Mouse (Mus musculus) midbrain, embryonic 14.5 days (tissue): ENCODE data around the gene Gm7534. TPM values are rescaled to one million over a fixed set of nuclear protein-coding genes. Genes with fewer than 3 reads are reported as not detected.
A peak's percentile ranks its signal among the peaks of the same experiment; 100 is the strongest.

ENCODE experiments used
- ATAC-seq: fragments of 200-750 bp; cut with Nextera tagmentation; 2 replicates; pipeline ENCODE4 v1.8.0; 2017; ENCODE audit warnings: moderate number of reproducible peaks, moderate library complexity; ENCODE audit not compliant: low FRiP score, low TSS enrichment
- DNase-seq: peaks from one replicate; pipeline ENCODE4 v3.0.0-alpha.2; 2015
- H3K27ac ChIP-seq: fragments of 300-500 bp; sonication (generic); replicated peaks from 2 replicates; pipeline ENCODE4 v1.5.1; 2014; ENCODE audit warnings: mild to moderate bottlenecking, low read depth, low read length, moderate library complexity
- H3K27me3 ChIP-seq: fragments of 300-500 bp; sonication (generic); 2 replicates; pipeline ENCODE4 v1.6.1; 2014; ENCODE audit warnings: low read length, control low read depth, mixed read lengths; ENCODE audit not compliant: control insufficient read depth, insufficient read depth
- H3K36me3 ChIP-seq: fragments of 300-500 bp; sonication (generic); 2 replicates; pipeline ENCODE4 v1.6.1; 2014; ENCODE audit warnings: low read length, control low read depth; ENCODE audit not compliant: control insufficient read depth, insufficient read depth
- H3K4me1 ChIP-seq: fragments of 300-500 bp; sonication (generic); 2 replicates; pipeline ENCODE4 v1.6.1; 2014; ENCODE audit warnings: mild to moderate bottlenecking, antibody characterized with exemption, low read length, control low read depth; ENCODE audit not compliant: control insufficient read depth, insufficient read depth
- H3K4me2 ChIP-seq: fragments of 300-500 bp; sonication (generic); 2 replicates; pipeline ENCODE4 v1.6.1; 2014; ENCODE audit warnings: mild to moderate bottlenecking, low read length, moderate library complexity
- H3K4me3 ChIP-seq: fragments of 300-500 bp; sonication (generic); replicated peaks from 2 replicates; pipeline ENCODE4 v1.5.1; 2014; ENCODE audit warnings: low read depth, low read length
- H3K9ac ChIP-seq: fragments of 300-500 bp; sonication (generic); replicated peaks from 2 replicates; pipeline ENCODE4 v1.6.1; 2014; ENCODE audit warnings: mild to moderate bottlenecking, low read length, moderate library complexity
- H3K9me3 ChIP-seq: fragments of 300-500 bp; sonication (generic); 2 replicates; pipeline ENCODE4 v1.6.1; 2016; ENCODE audit warnings: low read length, control low read depth, mixed read lengths; ENCODE audit not compliant: control insufficient read depth
- WGBS: fragments of 180-500 bp; shearing (Covaris S2); extraction: QIAGEN DNeasy Blood & Tissue Kit; methylation state at CpG from one replicate; pipeline ENCODE4 v1.1.7; 2014; 5-methylcytosine and 5-hydroxymethylcytosine counted together
- polyA plus RNA-seq: library from polyadenylated mRNA; unstranded; fragments of >200 nt; fragmentation: Nextera tagmentation; extraction: Ambion mirVana; gene quantifications from 2 replicates; pipeline ENCODE4 v1.2.1, GENCODE M21; 2014

The Gm7534 gene
- polyA plus RNA-seq, 1 experiment from 2014 or later = not detected

DNA sequence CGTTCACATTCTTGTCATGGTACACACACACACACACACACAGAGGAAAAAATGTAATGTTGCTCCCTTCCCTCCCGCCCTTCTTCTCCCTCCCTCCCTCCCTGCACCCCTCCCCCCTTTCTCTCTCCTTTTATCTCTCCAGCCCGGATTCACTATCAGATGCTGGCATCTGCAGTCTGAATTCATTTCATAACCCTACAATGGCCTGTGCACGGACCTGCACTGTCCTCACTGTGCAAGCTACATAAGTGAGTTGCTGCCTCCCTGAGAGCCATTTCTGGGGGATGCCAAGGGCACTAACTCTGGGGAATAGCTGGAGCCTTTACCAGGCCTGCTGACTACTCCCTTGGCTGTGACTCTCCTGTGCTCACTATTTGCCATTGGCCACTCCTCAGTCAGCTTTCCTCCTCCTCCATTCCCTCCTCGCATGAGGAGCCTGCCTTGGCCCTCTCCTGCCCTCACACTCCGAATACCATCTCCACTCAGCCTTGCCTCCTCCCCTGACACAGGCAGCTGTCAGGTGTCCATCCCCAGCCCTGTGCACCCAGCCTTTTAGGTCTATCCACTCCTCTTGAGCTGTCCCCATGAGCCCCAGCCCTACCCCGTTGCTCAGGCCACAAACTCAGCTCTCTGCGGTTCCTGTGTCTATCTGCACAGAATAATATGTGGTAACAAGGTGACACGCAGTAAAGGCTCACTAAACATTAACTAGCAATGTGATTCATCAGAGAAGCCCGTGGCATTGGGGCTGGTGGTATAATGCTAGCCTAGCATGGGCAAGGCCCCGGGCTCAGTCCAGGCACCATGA lies 20.2 kb upstream of the Gm7534 start:
- no peaks in the 10 kb centered on the region for H3K27me3 ChIP-seq
- no peak overlapping the region for H3K9ac ChIP-seq
- WGBS = 65% methylated on average over 11 of the region's 11 CpGs
- H3K4me2 ChIP-seq = no peak overlapping the region
- H3K36me3 ChIP-seq = no peaks in the 10 kb centered on the region
- no peaks in the 10 kb centered on the region for H3K4me1 ChIP-seq
- DNase-seq (no peak), ATAC-seq (no peak)
- no peak overlapping the region for H3K27ac ChIP-seq
- no peak overlapping the region for H3K4me3 ChIP-seq
- no peaks in the 10 kb centered on the region for H3K9me3 ChIP-seq

- WGBS = 73% methylated on average over 6 of the region's 6 CpGs
- Histone ChIP-seq H3K4me3 (no peak overlapping the region), H3K4me1 (no peaks in the 10 kb centered on the region), H3K27ac (no peak overlapping the region), H3K36me3 (no peaks in the 10 kb centered on the region), H3K9me3 (no peaks in the 10 kb centered on the region), H3K27me3 (no peaks in the 10 kb centered on the region), H3K9ac (no peak overlapping the region), H3K4me2 (no peak overlapping the region)
- ATAC-seq = no peak
- DNase-seq = no peak
These were observed 3.8 kb upstream of the Gm7534 start for GRCm38 (mm10) chr4:134206488-134207053.

DNA sequence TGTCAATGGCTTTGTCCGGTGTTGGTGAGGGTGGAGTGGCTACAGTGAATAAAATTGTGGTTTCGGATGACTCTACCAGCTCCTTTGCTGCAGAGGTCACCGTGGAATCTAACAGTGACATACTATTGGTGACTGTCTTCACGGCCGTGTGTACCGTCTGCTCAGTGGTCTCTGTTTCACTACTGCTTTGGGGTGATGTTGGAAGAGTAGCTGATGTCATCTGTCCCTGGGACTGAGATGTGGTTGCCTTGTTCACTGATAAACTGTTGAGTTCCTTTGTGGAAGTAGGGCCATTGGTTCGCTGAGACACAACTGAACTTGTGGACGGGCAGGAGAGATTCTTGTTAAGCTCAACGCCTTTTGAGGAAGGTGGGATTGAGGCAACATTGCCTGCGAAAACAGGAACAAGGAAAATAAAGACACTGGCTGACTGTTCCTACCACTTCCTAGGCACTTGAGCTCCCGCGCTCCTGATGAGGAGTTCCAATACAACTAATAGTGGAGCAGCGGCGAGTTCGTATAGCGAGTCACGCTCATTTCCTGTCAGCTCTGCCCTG lies 614 bp upstream of the Gm7534 start:
- H3K9me3 ChIP-seq = no peaks in the 10 kb centered on the region
- ATAC-seq = no peak

DNA sequence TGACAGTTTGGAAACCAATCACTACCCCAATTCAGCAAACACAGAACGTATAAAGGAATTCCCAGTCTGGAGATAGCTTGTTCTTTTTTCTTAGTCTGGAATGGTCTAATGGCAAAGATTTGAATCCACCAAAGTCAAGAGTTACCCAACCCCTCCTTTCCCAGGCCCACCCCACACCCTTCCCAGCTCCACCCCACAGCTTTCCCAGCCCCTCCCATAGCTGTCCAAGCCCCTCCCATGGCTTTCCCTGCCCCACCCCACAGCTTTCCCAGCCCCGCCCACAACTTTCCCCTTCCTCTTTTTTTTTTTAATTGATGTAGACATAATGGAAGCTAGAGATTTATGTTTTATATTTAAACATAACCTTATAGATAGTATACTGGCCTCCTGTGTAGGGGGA lies 3.4 kb downstream of the Gm7534 start:
- no peak overlapping the region for H3K9ac ChIP-seq
- no peak overlapping the region for H3K4me2 ChIP-seq
- H3K4me1 ChIP-seq = no peaks in the 10 kb centered on the region
- H3K9me3 ChIP-seq = no peaks in the 10 kb centered on the region
- no peaks in the 10 kb centered on the region for H3K27me3 ChIP-seq
- no peak overlapping the region for H3K27ac ChIP-seq
- H3K4me3 ChIP-seq = no peak overlapping the region
- no peaks in the 10 kb centered on the region for H3K36me3 ChIP-seq
- no peak for ATAC-seq
- DNase-seq = no peak
- WGBS = 83% methylated on average over 2 of the region's 2 CpGs

More for the DNA sequence above, 614 bp upstream of the Gm7534 start:
- H3K4me1 ChIP-seq = no peaks in the 10 kb centered on the region
- H3K27me3 ChIP-seq = no peaks in the 10 kb centered on the region
- no peak for DNase-seq
- H3K36me3 ChIP-seq = no peaks in the 10 kb centered on the region
- H3K27ac ChIP-seq = no peak overlapping the region
- no peak overlapping the region for H3K9ac ChIP-seq
- H3K4me3 ChIP-seq = no peak overlapping the region
- 91% methylated on average over 17 of the region's 17 CpGs for WGBS
- H3K4me2 ChIP-seq = no peak overlapping the region

- Histone ChIP-seq H3K4me3 (peak overlapping the region; percentile 74), H3K9ac (peak overlapping the region; percentile 86), H3K27me3 (no peaks in the 10 kb centered on the region), H3K27ac (peak overlapping the region; percentile 83), H3K4me1 (peaks cover 8% of the 10 kb centered on the region), H3K4me2 (peak overlapping the region; percentile 75), H3K36me3 (no peaks in the 10 kb centered on the region), H3K9me3 (no peaks in the 10 kb centered on the region)
- WGBS = under 1% methylated on average over 22 of the region's 22 CpGs
- no peak for ATAC-seq
- DNase-seq = no peak
These were observed 16.5 kb downstream of the Gm7534 start for GRCm38 (mm10) chr4:134186268-134186667.

- Histone ChIP-seq H3K4me3 (peak overlapping the region; percentile 74), H3K27ac (no peak overlapping the region), H3K9me3 (no peaks in the 10 kb centered on the region), H3K36me3 (no peaks in the 10 kb centered on the region), H3K27me3 (no peaks in the 10 kb centered on the region), H3K4me1 (peaks cover 8% of the 10 kb centered on the region), H3K9ac (peak overlapping the region; percentile 86; the same call in 1 of the 2 replicates), H3K4me2 (peak overlapping the region; percentile 75)
- ATAC-seq = no peak
- DNase-seq = no peak
- 81% methylated on average over 3 of the region's 3 CpGs for WGBS
These were observed 17.2 kb downstream of the Gm7534 start for GRCm38 (mm10) chr4:134185569-134185968.

DNA sequence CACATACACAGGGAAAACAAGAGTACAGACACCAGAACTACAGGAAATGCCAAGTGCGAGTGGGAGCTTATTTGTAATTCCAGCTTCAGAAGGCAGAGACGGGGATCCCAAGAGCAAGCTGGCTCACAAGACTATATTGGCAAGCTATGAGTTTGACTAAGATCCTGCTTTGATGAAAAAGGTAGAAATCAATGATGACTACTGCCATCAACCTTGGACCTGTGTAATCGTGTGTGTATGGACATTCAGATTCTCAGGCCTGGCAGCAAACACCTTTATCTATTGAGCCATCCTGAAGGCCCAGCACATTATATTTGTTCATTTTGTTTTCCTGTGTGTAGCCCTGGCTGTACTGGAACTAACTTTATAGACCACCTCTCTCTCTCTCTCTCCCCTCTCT lies 19.1 kb downstream of the Gm7534 start:
- Histone ChIP-seq H3K27ac (no peak overlapping the region), H3K9me3 (no peaks in the 10 kb centered on the region), H3K36me3 (no peaks in the 10 kb centered on the region), H3K4me1 (peaks cover 8% of the 10 kb centered on the region), H3K9ac (no peak overlapping the region), H3K4me3 (no peak overlapping the region), H3K27me3 (no peaks in the 10 kb centered on the region), H3K4me2 (no peak overlapping the region)
- 86% methylated on average over 3 of the region's 3 CpGs for WGBS
- ATAC-seq (no peak), DNase-seq (no peak)

- Histone ChIP-seq H3K4me3 (no peak overlapping the region), H3K4me2 (no peak overlapping the region), H3K27ac (no peak overlapping the region), H3K4me1 (peaks cover 8% of the 10 kb centered on the region), H3K9ac (no peak overlapping the region), H3K27me3 (no peaks in the 10 kb centered on the region), H3K36me3 (no peaks in the 10 kb centered on the region), H3K9me3 (no peaks in the 10 kb centered on the region)
- DNase-seq = no peak
- ATAC-seq = no peak
These were observed 21.0 kb downstream of the Gm7534 start for GRCm38 (mm10) chr4:134181825-134182224.

- Histone ChIP-seq H3K27me3 (no peaks in the 10 kb centered on the region), H3K4me2 (no peak overlapping the region), H3K27ac (no peak overlapping the region), H3K4me3 (no peak overlapping the region), H3K36me3 (no peaks in the 10 kb centered on the region), H3K4me1 (peaks cover 8% of the 10 kb centered on the region), H3K9ac (no peak overlapping the region), H3K9me3 (no peaks in the 10 kb centered on the region)
- ATAC-seq (no peak), DNase-seq (no peak)
- WGBS = 96% methylated on average over 1 of the region's 1 CpGs
These were observed 21.7 kb downstream of the Gm7534 start for GRCm38 (mm10) chr4:134181112-134181511.
